Mouse (Mus musculus) fat pad, adult 2 months (tissue): Measurements from ENCODE around the gene Lsm2.
"Not testable (repeated sequence)": the region's sequence is repeated elsewhere in the genome, so short reads cannot be mapped to it uniquely, and the experiment has no call there.

Source experiments
- DNase-seq: peaks from one replicate; pipeline ENCODE4 v3.0.0-alpha.2; 2011; ENCODE audit warnings: low read depth, low spot score; ENCODE audit errors: extremely low read depth

The Lsm2 gene

DNA sequence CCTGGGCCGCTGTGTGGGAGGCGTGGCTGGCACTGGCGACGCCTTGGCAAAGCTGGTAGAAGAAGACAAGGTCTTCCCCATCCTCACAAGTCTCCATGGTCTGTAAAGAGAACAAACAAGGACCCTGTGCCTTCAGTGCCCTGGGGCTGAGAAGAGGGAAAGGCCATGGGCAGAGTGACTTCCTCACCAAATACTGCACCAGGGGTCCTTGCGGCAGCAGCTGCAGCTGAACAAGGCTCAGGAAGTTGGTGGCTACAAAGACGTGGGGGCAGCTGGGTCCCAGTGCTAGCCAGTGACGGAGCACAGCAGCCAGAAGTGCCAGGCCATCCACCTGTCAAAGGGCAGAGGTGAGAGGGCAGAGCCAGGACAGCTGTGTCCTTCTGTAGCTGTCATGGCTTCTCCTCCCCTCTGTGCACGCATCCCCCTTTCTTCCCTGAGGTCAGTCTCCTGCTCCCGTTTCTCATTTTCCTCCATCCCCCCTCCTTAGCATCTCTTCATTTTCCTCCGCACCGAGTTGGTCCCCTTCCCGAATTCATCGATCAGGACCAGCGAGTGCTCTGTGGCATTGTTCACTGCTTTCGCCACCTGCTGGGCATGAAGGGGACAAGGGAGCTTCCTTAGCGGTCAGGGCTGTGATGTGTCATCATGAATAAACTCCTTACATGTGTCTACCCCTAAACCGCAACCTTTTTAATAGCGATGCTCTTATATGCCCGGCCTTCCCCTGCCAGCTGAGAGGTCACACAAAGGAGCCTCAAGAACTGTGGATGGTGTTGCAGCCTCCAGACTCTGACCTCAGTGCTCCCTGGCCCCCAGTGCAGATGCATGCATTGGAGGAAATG, 48.2 kb downstream of the Lsm2 start:
- no peak for DNase-seq

DNA sequence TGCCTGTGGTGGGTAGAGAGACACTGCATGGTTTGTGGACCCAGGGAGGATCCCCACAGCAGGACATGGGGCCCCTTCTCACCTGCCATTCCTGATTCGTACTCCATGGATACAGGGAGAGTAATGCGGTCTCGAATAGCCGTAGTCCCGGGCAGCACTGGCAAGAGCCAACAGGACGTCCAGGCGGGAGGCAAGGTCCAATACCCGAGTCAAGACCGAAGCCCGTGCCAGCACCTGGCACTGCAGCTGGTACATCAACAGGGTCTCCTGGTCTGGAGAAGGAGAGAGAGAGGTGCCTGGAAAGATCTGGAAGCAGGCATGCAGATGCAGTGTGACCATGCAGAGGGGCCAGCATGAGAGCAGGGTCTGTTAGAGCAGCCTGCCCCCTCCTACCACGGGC, 49.6 kb downstream of the Lsm2 start:
- no peak for DNase-seq

DNA sequence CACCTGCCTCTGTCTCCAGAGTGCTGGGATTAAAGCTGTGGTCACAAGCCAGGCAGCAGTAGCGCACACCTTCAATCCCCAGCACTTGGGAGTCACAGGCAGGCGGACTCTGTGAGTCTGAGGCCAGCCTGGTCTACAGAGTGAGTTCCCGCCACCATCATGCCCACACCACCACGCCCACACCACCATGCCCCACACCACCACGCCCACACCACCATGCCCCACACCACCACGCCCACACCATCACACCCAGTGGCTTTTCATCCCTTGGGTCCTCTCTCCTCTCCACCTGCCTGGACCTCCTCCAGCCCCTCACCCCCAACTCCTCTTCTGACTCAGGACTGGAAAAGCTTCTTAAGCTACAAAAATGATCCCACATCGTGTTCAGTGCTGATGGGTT, 50.2 kb downstream of the Lsm2 start:
- DNase-seq = no peak

DNA sequence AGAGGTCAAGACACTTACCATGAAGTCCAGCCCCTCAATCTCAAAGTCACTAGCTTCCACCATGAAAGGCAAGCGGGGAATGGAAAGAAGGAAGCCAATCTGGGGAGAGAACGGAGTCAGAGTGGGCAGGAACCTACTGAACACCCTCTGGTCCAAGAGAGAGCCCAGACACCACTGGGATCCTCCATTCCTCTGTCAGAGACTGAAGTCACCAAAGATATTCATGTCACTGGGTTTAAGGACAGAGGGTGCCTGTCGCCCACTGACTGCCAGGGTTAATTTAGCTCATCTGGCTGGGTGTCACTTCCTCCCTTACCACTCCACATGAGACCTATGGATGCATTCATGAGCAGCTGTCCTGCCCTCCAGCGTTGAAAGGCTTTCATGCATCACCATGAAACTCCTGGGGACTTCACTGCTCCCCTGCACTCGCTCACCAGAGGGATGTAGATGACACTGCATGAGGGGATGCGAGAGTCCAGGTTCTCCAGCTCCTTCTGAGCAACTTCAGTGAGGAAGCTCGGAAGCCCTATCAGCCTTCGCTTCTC, 50.7 kb downstream of the Lsm2 start:
- no peak for DNase-seq

DNA sequence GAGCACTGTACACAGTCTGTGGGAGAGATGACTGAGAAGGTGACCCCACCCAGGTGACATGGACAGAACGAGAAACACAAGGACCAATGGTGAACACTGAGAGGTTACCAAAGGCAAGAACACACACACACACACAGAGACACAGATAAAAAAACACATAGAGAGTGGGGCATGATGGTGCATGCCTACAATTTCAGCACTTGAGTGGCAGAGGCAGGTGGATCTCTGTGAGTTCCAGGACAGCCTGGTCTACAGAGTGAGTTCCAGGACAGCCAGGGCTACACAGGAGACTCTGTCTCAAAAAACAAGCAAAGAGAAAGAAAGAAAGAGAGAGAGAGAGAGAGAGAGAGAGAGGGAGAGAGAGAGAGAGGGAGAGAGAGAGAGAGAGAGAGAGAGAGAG, 52.0 kb downstream of the Lsm2 start:
- DNase-seq = not testable (repeated sequence)

DNA sequence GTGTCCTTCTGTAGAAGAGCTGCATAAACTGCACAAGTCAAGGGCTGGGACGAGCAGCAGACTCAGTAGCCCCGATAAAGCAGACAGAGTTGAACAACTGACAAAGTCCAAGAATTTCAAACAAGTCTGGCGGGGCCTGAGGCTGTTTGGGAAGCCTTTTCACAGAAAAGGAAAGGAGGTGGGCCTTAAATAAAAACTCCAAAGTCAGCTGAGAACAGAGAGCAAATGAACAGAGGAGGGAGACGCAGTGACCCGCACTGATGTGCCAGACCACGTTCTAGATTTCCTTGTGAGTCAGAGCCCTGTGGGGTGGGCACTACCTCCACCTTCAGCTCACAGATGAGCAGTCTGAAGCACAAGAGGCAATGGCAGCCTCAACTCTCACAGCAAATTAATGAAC, 53.2 kb downstream of the Lsm2 start:
- no peak for DNase-seq
